Mouse (Mus musculus): ENCODE data around the gene Bspry. TPM values are rescaled to one million over a fixed set of nuclear protein-coding genes. Genes with fewer than 3 reads are reported as not detected.

Gene Bspry
- total and polyA plus RNA-seq, 2 experiments, result 0.09 to 0.26 TPM

DNA sequence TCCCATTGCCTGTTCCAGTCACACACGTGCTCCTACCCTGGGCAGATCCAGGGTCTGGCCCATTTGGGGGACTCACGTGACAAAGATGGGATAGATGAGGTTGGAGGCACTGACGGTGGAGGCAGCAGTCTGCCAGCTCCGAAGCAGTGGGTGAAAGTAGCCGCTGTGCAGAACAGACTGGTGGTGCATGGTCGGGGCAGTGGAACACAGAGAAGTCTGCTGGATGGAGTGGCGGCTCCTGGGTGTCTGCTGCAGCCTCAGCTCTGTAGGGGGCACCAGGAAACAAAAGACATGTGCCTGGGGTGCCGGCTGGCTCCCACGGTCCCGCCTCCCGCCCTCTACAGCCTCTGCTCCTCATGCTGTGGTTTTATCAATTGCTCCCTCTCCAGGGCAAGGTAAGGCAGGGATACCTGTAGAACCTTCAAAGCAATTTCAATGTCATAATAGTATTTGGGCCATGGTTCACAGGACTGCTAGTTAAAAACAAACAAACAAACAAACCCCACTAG is 34.2 kb downstream of the Bspry start:
- TF ChIP-seq POLR2A (IDR thresholded peaks at IDR 0.05; ENCODE audit: extremely low read depth, insufficient read depth, low read length) (no peak), CTCF (IDR thresholded peaks at IDR 0.05; ENCODE audit: low read depth, low read length) (no peak)
- WGBS, result 88% methylated on average over 11 of the region's 11 CpGs
- no peak for DNase-seq (ENCODE audit: extremely low read depth, low read depth, low spot score)
- Histone ChIP-seq H3K9ac (ENCODE audit: low read depth, low read length) (no peak overlapping the region), H3K27me3 (ENCODE audit: control insufficient read depth, insufficient read depth, low read length) (no peaks in the 10 kb centered on the region), H3K4me3 (ENCODE audit: insufficient read depth, low read depth, low read length) (no peak overlapping the region), H3K79me2 (ENCODE audit: control insufficient read depth, insufficient read depth, low read length) (peaks cover 10% of the 10 kb centered on the region; the same call in 1 of the 2 replicates), H3K4me1 (ENCODE audit: control insufficient read depth, insufficient read depth, low read length) (peaks cover 39% of the 10 kb centered on the region), H3K36me3 (ENCODE audit: control insufficient read depth, insufficient read depth, low read length) (peaks cover 37% of the 10 kb centered on the region), H3K27ac (replicated peaks; ENCODE audit: insufficient read depth, low read depth, low read length) (no peak overlapping the region)

- peaks cover 10% of the 10 kb centered on the region; the same call in 1 of the 2 replicates for H3K79me2 ChIP-seq (ENCODE audit: control insufficient read depth, insufficient read depth, low read length)
- peaks cover 31% of the 10 kb centered on the region for H3K4me1 ChIP-seq (ENCODE audit: control insufficient read depth, insufficient read depth, low read length)
- H3K9ac ChIP-seq (ENCODE audit: low read depth, low read length), result no peak overlapping the region
- DNase-seq (ENCODE audit: extremely low read depth, low read depth, low spot score), result no peak
- peak overlapping the region; percentile 89 for H3K27ac ChIP-seq (replicated peaks; ENCODE audit: insufficient read depth, low read depth, low read length)
- TF ChIP-seq POLR2A (IDR thresholded peaks at IDR 0.05; ENCODE audit: extremely low read depth, insufficient read depth, low read length), result no peak
- no peak for TF ChIP-seq CTCF (IDR thresholded peaks at IDR 0.05; ENCODE audit: low read depth, low read length)
- H3K27me3 ChIP-seq (ENCODE audit: control insufficient read depth, insufficient read depth, low read length), result no peaks in the 10 kb centered on the region
- H3K36me3 ChIP-seq (ENCODE audit: control insufficient read depth, insufficient read depth, low read length), result peaks cover 30% of the 10 kb centered on the region
- WGBS, result 87% methylated on average over 7 of the region's 7 CpGs
- H3K4me3 ChIP-seq (ENCODE audit: insufficient read depth, low read depth, low read length), result no peak overlapping the region
Measured at GRCm38 (mm10) chr4:62514995-62515394, 35.1 kb downstream of the Bspry start.

DNA sequence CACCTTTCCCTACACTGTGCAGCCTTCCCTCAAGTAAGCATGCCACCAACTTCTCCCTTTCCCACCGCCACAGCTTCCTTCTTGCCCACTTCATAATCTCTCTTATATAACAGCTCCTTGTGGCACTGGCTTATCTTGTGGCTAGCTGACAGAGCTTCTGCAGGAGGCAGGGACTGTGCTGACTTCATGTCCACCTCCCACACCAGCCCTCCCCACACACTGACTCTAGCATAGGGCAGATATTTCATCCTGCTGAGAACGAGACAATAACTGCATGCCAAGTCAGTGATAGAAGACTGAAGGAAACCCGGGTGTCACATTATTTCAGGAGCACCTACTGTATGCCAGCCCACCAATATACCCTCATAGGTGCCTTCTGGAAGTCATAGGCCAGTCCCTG is 35.6 kb downstream of the Bspry start:
- Histone ChIP-seq H3K36me3 (ENCODE audit: control insufficient read depth, insufficient read depth, low read length) (peaks cover 30% of the 10 kb centered on the region), H3K27ac (replicated peaks; ENCODE audit: insufficient read depth, low read depth, low read length) (peak overlapping the region; percentile 89), H3K79me2 (ENCODE audit: control insufficient read depth, insufficient read depth, low read length) (peaks cover 10% of the 10 kb centered on the region; the same call in 1 of the 2 replicates), H3K4me1 (ENCODE audit: control insufficient read depth, insufficient read depth, low read length) (peaks cover 27% of the 10 kb centered on the region), H3K27me3 (ENCODE audit: control insufficient read depth, insufficient read depth, low read length) (no peaks in the 10 kb centered on the region), H3K9ac (ENCODE audit: low read depth, low read length) (no peak overlapping the region), H3K4me3 (ENCODE audit: insufficient read depth, low read depth, low read length) (no peak overlapping the region)
- no peak for TF ChIP-seq CTCF (IDR thresholded peaks at IDR 0.05; ENCODE audit: low read depth, low read length)
- TF ChIP-seq POLR2A (IDR thresholded peaks at IDR 0.05; ENCODE audit: extremely low read depth, insufficient read depth, low read length), result no peak
- DNase-seq (ENCODE audit: extremely low read depth, low read depth, low spot score), result no peak
- 47% methylated on average over 3 of the region's 3 CpGs for WGBS

DNA sequence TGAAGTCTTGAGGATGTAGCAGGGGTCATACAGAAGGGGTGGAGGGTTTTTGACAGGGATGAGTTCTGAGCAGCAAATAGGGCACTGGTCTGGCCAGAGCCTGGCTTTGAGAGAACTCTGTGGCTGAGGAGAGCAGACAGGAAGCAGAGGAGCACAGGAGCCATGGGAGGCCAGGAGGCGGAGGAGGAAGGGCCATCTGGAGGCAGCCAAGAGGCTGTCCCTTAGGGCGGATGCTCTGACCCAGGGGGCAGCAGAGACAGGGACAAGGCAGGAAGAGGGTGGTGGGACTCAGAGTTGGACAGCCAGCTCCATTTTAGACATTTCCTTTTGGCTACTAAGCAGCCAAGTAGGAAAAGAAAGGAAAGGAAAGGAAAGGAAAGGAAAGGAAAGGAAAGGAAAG is 36.2 kb downstream of the Bspry start:
- peaks cover 25% of the 10 kb centered on the region for H3K36me3 ChIP-seq (ENCODE audit: control insufficient read depth, insufficient read depth, low read length)
- no peaks in the 10 kb centered on the region for H3K27me3 ChIP-seq (ENCODE audit: control insufficient read depth, insufficient read depth, low read length)
- TF ChIP-seq CTCF (IDR thresholded peaks at IDR 0.05; ENCODE audit: low read depth, low read length) (0 out of 2 replicates have a peak, but pooled peaks have one; percentile 17), POLR2A (IDR thresholded peaks at IDR 0.05; ENCODE audit: extremely low read depth, insufficient read depth, low read length) (no peak)
- peak overlapping the region; percentile 89 for H3K27ac ChIP-seq (replicated peaks; ENCODE audit: insufficient read depth, low read depth, low read length)
- peaks cover 27% of the 10 kb centered on the region for H3K4me1 ChIP-seq (ENCODE audit: control insufficient read depth, insufficient read depth, low read length)
- WGBS, result 14% methylated on average over 2 of the region's 2 CpGs
- H3K79me2 ChIP-seq (ENCODE audit: control insufficient read depth, insufficient read depth, low read length), result peaks cover 10% of the 10 kb centered on the region; the same call in 1 of the 2 replicates
- H3K9ac ChIP-seq (ENCODE audit: low read depth, low read length), result peak overlapping the region; percentile 0; the same call in 1 of the 2 replicates
- peak; percentile 62 for DNase-seq (ENCODE audit: extremely low read depth, low read depth, low spot score)
- no peak overlapping the region for H3K4me3 ChIP-seq (ENCODE audit: insufficient read depth, low read depth, low read length)

DNA sequence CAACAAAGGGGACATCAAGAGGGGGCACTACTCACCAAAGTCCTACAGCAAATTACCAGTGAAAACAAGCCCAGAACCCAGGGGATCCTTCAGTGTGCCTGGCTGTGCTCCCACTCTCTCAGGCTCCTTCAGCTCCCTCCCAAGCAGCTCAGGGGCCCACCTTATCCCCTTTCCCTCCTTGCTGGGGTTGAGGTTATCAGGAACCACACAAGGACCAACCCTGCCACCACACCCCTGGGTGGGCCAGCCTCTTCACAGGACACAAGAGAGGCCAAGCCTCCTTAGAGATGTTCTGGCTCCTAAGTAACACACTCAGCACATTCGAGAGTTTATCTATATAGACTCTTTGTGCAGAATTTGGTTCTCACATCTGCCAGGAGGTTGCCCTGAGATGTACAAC is 36.7 kb downstream of the Bspry start:
- Histone ChIP-seq H3K9ac (ENCODE audit: low read depth, low read length) (peak overlapping the region; percentile 68), H3K4me3 (ENCODE audit: insufficient read depth, low read depth, low read length) (peak overlapping the region; percentile 7; the same call in 1 of the 2 replicates), H3K4me1 (ENCODE audit: control insufficient read depth, insufficient read depth, low read length) (peaks cover 27% of the 10 kb centered on the region), H3K79me2 (ENCODE audit: control insufficient read depth, insufficient read depth, low read length) (peaks cover 10% of the 10 kb centered on the region; the same call in 1 of the 2 replicates), H3K36me3 (ENCODE audit: control insufficient read depth, insufficient read depth, low read length) (peaks cover 23% of the 10 kb centered on the region), H3K27me3 (ENCODE audit: control insufficient read depth, insufficient read depth, low read length) (no peaks in the 10 kb centered on the region), H3K27ac (replicated peaks; ENCODE audit: insufficient read depth, low read depth, low read length) (peak overlapping the region; percentile 89)
- DNase-seq (ENCODE audit: extremely low read depth, low read depth, low spot score), result no peak
- 0% methylated on average over 1 of the region's 1 CpGs for WGBS
- TF ChIP-seq POLR2A (IDR thresholded peaks at IDR 0.05; ENCODE audit: extremely low read depth, insufficient read depth, low read length) (no peak), CTCF (IDR thresholded peaks at IDR 0.05; ENCODE audit: low read depth, low read length) (no peak)

DNA sequence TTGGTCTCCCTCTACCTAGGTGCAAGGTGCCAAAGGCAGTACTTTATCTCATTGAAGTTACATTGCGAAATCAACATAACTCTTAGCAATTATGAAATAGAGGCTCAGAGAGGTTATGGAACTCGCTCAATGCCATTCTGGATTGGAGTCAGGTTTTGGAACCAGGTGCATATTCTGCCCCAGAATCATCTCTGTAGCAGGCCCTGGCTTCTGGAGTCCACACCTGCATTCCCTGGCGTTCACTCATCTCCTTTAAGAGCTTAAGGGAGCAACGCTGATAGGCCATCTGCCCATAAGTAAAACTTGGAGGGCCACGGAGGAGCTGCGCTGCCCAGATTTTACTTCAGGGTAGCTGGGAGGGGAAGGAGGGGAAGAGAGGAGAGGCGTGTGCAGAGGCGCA is 37.2 kb downstream of the Bspry start:
- TF ChIP-seq CTCF (IDR thresholded peaks at IDR 0.05; ENCODE audit: low read depth, low read length) (no peak), POLR2A (IDR thresholded peaks at IDR 0.05; ENCODE audit: extremely low read depth, insufficient read depth, low read length) (no peak)
- H3K79me2 ChIP-seq (ENCODE audit: control insufficient read depth, insufficient read depth, low read length), result peaks cover 10% of the 10 kb centered on the region; the same call in 1 of the 2 replicates
- 23% methylated on average over 8 of the region's 8 CpGs for WGBS
- H3K9ac ChIP-seq (ENCODE audit: low read depth, low read length), result peak overlapping the region; percentile 52
- DNase-seq (ENCODE audit: extremely low read depth, low read depth, low spot score), result peak; percentile 100
- peaks cover 26% of the 10 kb centered on the region for H3K4me1 ChIP-seq (ENCODE audit: control insufficient read depth, insufficient read depth, low read length)
- H3K27ac ChIP-seq (replicated peaks; ENCODE audit: insufficient read depth, low read depth, low read length), result peak overlapping the region; percentile 87
- peaks cover 18% of the 10 kb centered on the region for H3K36me3 ChIP-seq (ENCODE audit: control insufficient read depth, insufficient read depth, low read length)
- no peaks in the 10 kb centered on the region for H3K27me3 ChIP-seq (ENCODE audit: control insufficient read depth, insufficient read depth, low read length)
- no peak overlapping the region; the same call in 1 of the 2 replicates for H3K4me3 ChIP-seq (ENCODE audit: insufficient read depth, low read depth, low read length)

All from liver, adult 2 months (tissue).